Mouse (Mus musculus) cortical plate, adult 2 months (tissue): ENCODE results near the gene Cacna1c.

Experiments
- CTCF ChIP-seq: fragments of 200-500 bp; IDR thresholded peaks from 2 replicates; pipeline ENCODE4 v1.5.1; 2011; ENCODE audit warnings: mild to moderate bottlenecking, control low read depth, low read length; ENCODE audit not compliant: insufficient read depth; ENCODE audit errors: extremely low read depth
- POLR2A ChIP-seq: fragments of 200-500 bp; IDR thresholded peaks from 2 replicates; pipeline ENCODE4 v1.6.1; 2011; ENCODE audit warnings: mild to moderate bottlenecking, low read length, control low read depth; ENCODE audit not compliant: insufficient read depth; ENCODE audit errors: extremely low read depth

- TF ChIP-seq CTCF: no peak
- no peak for TF ChIP-seq POLR2A
Measured at GRCm38 (mm10) chr6:118739344-118739743, 456.9 kb downstream of the Cacna1c start.
